Mouse (Mus musculus): ENCODE measurements around the gene Dpm2.
A peak's percentile ranks its signal among the peaks of the same experiment; 100 is the strongest.

Gene Dpm2

GRCm38 (mm10) chr2:32585149-32585714 is 14.6 kb downstream of the Dpm2 start:
- no peak for DNase-seq

GRCm38 (mm10) chr2:32586871-32587351 is 16.3 kb downstream of the Dpm2 start, which contains the start of gene St6galnac4:
Gene St6galnac4 (plus strand): TSS chr2:32587095.
- peak; percentile 94 to 97 for DNase-seq

GRCm38 (mm10) chr2:32587731-32588321 is 17.2 kb downstream of the Dpm2 start:
- DNase-seq: peak in 1 of 2 experiments; percentile 51

GRCm38 (mm10) chr2:32589213-32589795 is 18.6 kb downstream of the Dpm2 start:
- peak; percentile 92 to 96 for DNase-seq

DNA sequence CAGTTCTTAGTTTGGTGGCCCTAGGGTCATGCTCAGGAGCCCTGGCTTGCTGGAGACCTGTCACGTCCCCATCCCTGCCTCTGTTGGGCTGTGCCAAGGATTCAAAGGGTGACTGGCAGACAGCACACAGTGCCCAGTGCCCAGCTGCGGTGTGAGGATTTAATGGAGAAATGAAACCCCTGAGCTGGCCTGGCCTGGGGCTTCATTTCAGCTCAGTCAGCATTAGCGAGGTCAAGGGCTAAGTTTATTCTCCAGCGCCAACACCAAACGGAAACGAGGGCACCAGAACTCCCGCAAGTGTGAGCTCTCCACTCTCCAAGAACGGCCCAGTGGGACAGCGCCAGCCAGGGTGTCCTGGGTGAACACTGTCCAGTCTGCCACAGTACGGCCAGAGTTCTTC is 19.6 kb downstream of the Dpm2 start:
- DNase-seq: no peak

- DNase-seq: peak in 1 of 2 experiments; percentile 53
These were observed 20.6 kb downstream of the Dpm2 start for GRCm38 (mm10) chr2:32591249-32591648.

- DNase-seq: peak; percentile 91
These were observed 26.1 kb downstream of the Dpm2 start for GRCm38 (mm10) chr2:32596725-32597124.

DNA sequence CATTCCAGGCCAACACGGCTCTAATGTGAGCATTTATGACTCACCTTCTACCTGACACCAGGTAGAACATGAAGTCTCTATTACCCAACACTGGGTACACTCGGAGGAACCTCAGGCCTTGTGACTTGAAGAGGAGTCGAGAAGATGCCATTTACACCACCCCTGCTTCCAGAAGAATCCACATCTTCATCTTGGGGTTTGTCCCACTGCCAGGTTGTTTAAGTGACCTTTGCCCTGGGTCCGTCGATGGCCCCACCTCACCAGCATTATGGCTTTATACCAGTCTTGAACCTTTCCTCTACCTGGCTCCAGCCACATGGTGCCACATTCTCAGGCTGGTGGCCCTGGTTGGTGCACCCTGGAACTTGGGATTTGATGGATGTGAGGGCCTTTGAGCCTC is 26.6 kb downstream of the Dpm2 start:
- no peak for DNase-seq

DNA sequence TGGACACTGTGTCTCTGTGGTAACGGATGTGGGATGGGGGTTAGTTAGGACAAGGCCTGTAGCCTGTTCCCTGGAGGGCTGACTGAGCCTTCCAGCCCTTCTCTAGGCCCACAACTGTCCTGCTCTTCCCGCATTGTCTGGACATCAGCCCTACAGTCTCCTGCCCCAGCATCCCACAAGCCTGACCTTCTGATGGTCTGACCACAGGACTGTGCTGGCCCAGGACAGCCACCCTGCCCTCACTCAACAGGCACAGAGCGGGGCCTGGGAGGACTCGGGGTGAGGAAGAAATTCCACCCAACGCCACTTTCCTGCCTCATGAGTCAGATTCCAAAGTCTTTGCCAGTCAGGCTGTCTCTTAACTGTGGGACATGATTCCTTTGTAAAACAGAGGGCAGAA is 27.0 kb downstream of the Dpm2 start:
- DNase-seq: peak in 1 of 2 experiments; percentile 51

DNA sequence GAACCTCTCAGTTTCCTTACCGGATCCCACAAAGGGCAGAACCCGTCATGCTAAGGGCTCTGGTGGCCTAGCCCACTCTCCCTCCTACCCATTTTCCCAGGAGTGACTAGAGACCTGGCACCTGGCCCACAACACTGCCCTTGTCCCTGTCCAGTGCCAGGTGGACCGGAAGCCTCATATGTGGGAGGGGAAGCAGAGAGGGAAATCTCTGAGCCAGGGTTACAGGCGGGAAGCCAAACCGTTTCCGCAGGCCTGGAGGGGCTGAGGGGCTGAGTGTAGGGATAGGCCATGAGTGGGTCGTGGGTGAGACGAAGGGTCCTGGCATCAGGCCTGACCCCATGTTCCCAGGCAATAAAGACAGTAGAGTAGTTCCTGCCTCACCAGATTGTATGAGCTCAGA is 27.8 kb downstream of the Dpm2 start:
- peak; percentile 76 to 87 for DNase-seq

DNA sequence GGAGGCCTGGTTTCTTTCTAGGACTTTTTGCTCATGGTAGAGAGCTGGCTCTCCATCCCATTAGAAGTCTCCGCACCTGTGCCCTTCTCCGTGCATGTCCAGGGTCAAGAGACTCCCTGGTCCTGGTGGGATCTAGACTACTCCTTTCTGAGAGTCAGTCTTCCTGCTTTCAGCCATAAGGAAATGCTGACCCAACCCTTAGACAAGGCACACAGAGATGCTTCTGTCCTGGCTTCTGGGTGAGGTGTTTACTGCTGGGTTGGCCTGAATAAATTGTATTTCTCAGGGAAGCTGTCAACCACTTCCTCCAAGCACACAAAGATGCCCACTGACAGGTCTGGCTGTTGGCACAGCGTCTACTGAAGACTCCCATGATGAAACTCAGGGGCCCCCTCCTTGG is 28.8 kb downstream of the Dpm2 start, which contains the start of gene St6galnac6:
St6galnac6 (plus strand) TSS at position 301 of the 400 bp plus-strand sequence.
- no peak for DNase-seq

GRCm38 (mm10) chr2:32601417-32602065 is 30.9 kb downstream of the Dpm2 start:
- peak; percentile 55 to 77 for DNase-seq

- DNase-seq: peak; percentile 96
These were observed 32.0 kb downstream of the Dpm2 start for GRCm38 (mm10) chr2:32602600-32603054.

GRCm38 (mm10) chr2:32604631-32605030 is 34.0 kb downstream of the Dpm2 start:
- no peak for DNase-seq

GRCm38 (mm10) chr2:32606161-32607142 is 35.8 kb downstream of the Dpm2 start:
- DNase-seq: peak; percentile 89 to 95

GRCm38 (mm10) chr2:32607262-32607947 is 36.7 kb downstream of the Dpm2 start:
- peak; percentile 63 to 68 for DNase-seq

- DNase-seq: peak; percentile 71 to 73
These were observed 37.6 kb downstream of the Dpm2 start for GRCm38 (mm10) chr2:32608141-32608777.

- peak in 1 of 2 experiments; percentile 41 for DNase-seq
These were observed 38.2 kb downstream of the Dpm2 start for GRCm38 (mm10) chr2:32608778-32609435.

DNA sequence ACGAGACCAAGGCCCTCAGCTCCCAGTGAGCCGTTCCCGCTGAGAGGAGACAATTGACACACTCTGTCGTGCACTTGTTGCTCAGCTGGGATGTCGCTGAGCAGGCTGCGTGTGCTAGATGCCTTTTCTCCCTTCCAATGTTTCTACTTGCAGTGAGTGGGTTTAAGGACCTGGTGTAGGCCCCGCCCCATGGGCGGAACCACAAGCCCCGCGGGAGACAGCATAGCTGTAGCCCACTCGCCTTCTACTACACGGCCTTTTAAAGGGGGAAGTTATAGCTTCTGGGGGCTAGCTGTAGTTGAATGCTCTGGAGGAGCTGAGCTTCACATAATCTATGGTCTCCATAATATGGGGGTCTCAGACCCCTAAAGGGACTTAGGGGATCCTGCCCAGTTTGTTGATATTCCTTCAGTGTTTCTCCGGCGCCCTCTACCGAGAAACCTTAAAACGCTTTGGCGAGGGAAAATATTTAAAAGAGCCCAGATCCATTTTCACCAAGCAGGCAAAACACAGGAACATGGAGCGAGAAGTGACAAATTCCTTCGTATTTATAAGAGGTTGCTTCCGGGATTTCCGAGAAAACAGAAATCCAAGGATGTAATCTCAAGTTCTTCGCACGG is 40.1 kb downstream of the Dpm2 start:
- DNase-seq: peak; percentile 43 to 66

GRCm38 (mm10) chr2:32612274-32612673 is 41.6 kb downstream of the Dpm2 start:
- no peak for DNase-seq

All from cerebellum, postnatal 25 days (tissue).